Mouse (Mus musculus) cerebellum, adult 9-11 months (tissue): ENCODE results near the gene Armc7.

Experiments
- DNase-seq: peaks from one replicate; pipeline ENCODE4 v3.0.0; 2022

Armc7 gene

GRCm38 (mm10) chr11:115535401-115536037, 60.1 kb downstream of the Armc7 start:
- DNase-seq = peak; percentile 73

- peak; percentile 98 for DNase-seq
Observed at GRCm38 (mm10) chr11:115536038-115536681, 60.7 kb downstream of the Armc7 start, which contains the start of gene Sumo2. Gene Sumo2 (minus strand): TSS chr11:115536276.

- DNase-seq = no peak
Observed at GRCm38 (mm10) chr11:115536856-115537568, 61.5 kb downstream of the Armc7 start.

GRCm38 (mm10) chr11:115538045-115538444, 62.6 kb downstream of the Armc7 start:
- DNase-seq = peak; percentile 17
